Comparison of ENCODE assay signal across 14 mouse cellular contexts in genomic region chr15:51502742-51503270, GRCm38 (mm10).
DNase-seq lines count a peak whose midpoint lies in the region; ATAC-seq lines count a peak whose summit lies in the region.
"Had no signal": no experiment of that assay in that cellular context is flagged by ENCODE, and none has a peak within 500 bp of the region (broad histone marks: within the 10 kb centered on the region; RNA-seq: fewer than 3 reads in every experiment).

No protein-coding gene starts in this region.

- 0 out of 2 replicates have a peak, but pooled peaks cover 4% of the 10 kb centered on the region for H3K4me1 ChIP-seq in intestine, embryonic 15.5 days (replicated peaks)
- H3K4me1 ChIP-seq in intestine, embryonic 16.5 days (ENCODE audit: control insufficient read depth, insufficient read depth, low read length) = 0 out of 2 replicates have a peak, but pooled peaks cover 5% of the 10 kb centered on the region
- H3K4me1 ChIP-seq in embryonic facial prominence, embryonic 13.5 days = peaks cover 22% of the 10 kb centered on the region
- H3K4me1 ChIP-seq in hindbrain, embryonic 14.5 days (replicated peaks; ENCODE audit: control insufficient read depth, insufficient read depth, low read length) = no peaks in the 10 kb centered on the region; the same call in 1 of the 2 replicates
- H3K4me1 ChIP-seq in midbrain, embryonic 16.5 days (ENCODE audit: control insufficient read depth, insufficient read depth, low read length) = peaks cover 6% of the 10 kb centered on the region

- H3K27me3 ChIP-seq in intestine, embryonic 15.5 days (replicated peaks) = no peaks in the 10 kb centered on the region
- H3K27me3 ChIP-seq in intestine, embryonic 16.5 days (replicated peaks; ENCODE audit: control insufficient read depth, insufficient read depth, low read length) = no peaks in the 10 kb centered on the region
- no peaks in the 10 kb centered on the region for H3K27me3 ChIP-seq in embryonic facial prominence, embryonic 13.5 days
- no peaks in the 10 kb centered on the region for H3K27me3 ChIP-seq in hindbrain, embryonic 14.5 days (ENCODE audit: control insufficient read depth, insufficient read depth, low read length)
- H3K27me3 ChIP-seq in midbrain, embryonic 16.5 days (ENCODE audit: control insufficient read depth, insufficient read depth, low read depth, low read length) = no peaks in the 10 kb centered on the region
- H3K27me3 ChIP-seq: CH12.LX had no signal

- no peak overlapping the region for H3K4me3 ChIP-seq in intestine, embryonic 15.5 days (replicated peaks)
- H3K4me3 ChIP-seq in intestine, embryonic 16.5 days (ENCODE audit: low read length) = no peak overlapping the region
- peak overlapping the region; percentile 8; the same call in 1 of the 2 replicates for H3K4me3 ChIP-seq in embryonic facial prominence, embryonic 13.5 days
- no peak overlapping the region for H3K4me3 ChIP-seq in hindbrain, embryonic 14.5 days (replicated peaks; ENCODE audit: low read length)
- H3K4me3 ChIP-seq in midbrain, embryonic 16.5 days (ENCODE audit: low read depth, low read length) = peak overlapping the region; percentile 14

- ATAC-seq in intestine, embryonic 15.5 days = no peak
- no peak for ATAC-seq in intestine, embryonic 16.5 days
- no peak for ATAC-seq in embryonic facial prominence, embryonic 13.5 days (ENCODE audit: insufficient number of reproducible peaks, insufficient read depth, low FRiP score, low TSS enrichment, low read depth)
- ATAC-seq in hindbrain, embryonic 14.5 days (ENCODE audit: low FRiP score) = no peak
- ATAC-seq in midbrain, embryonic 16.5 days = peak; percentile 79
- no peak for ATAC-seq in megakaryocyte progenitor cell, adult 5-6 weeks (replicated peaks; ENCODE audit: poor library complexity)
- ATAC-seq: activated CD4-positive, CD25-positive, alpha-beta regulatory T cell, adult 4 months had no signal

- no peak for DNase-seq in hindbrain, embryonic 14.5 days (ENCODE audit: low spot score)
- DNase-seq in left cerebral cortex, adult 8-10 months (ENCODE audit: low spot score in 2 of 2) = no peak
- no peak for DNase-seq in layer of hippocampus, adult 8-10 months (ENCODE audit: low spot score in 2 of 2)
- DNase-seq: cerebellum, adult 2 months; kidney, adult 2 months; left cerebral cortex, postnatal 4 days; retina, postnatal 1 day had no signal

- no peak overlapping the region for H3K9ac ChIP-seq in intestine, embryonic 15.5 days
- no peak overlapping the region for H3K9ac ChIP-seq in intestine, embryonic 16.5 days (ENCODE audit: low read depth, low read length)
- no peak overlapping the region for H3K9ac ChIP-seq in embryonic facial prominence, embryonic 13.5 days
- no peak overlapping the region for H3K9ac ChIP-seq in hindbrain, embryonic 14.5 days
- 0 out of 2 replicates have a peak overlapping the region, but pooled peaks have one; percentile 5 for H3K9ac ChIP-seq in midbrain, embryonic 16.5 days (ENCODE audit: low read depth, low read length)

- no peaks in the 10 kb centered on the region for H3K9me3 ChIP-seq in intestine, embryonic 15.5 days
- H3K9me3 ChIP-seq in intestine, embryonic 16.5 days (ENCODE audit: control insufficient read depth, low read length) = no peaks in the 10 kb centered on the region
- H3K9me3 ChIP-seq in embryonic facial prominence, embryonic 13.5 days = no peaks in the 10 kb centered on the region
- H3K9me3 ChIP-seq in hindbrain, embryonic 14.5 days (ENCODE audit: control insufficient read depth, low read length) = no peaks in the 10 kb centered on the region
- no peaks in the 10 kb centered on the region for H3K9me3 ChIP-seq in midbrain, embryonic 16.5 days (replicated peaks; ENCODE audit: control insufficient read depth, low read length, poor library complexity, severe bottlenecking)

- no peak overlapping the region for H3K27ac ChIP-seq in intestine, embryonic 15.5 days
- no peak overlapping the region for H3K27ac ChIP-seq in intestine, embryonic 16.5 days (ENCODE audit: low read length)
- H3K27ac ChIP-seq in embryonic facial prominence, embryonic 13.5 days = peak overlapping the region; percentile 82
- no peak overlapping the region for H3K27ac ChIP-seq in hindbrain, embryonic 14.5 days
- peak overlapping the region; percentile 34; the same call in 1 of the 2 replicates for H3K27ac ChIP-seq in midbrain, embryonic 16.5 days (ENCODE audit: low read length)

- no peaks in the 10 kb centered on the region for H3K36me3 ChIP-seq in intestine, embryonic 15.5 days
- no peaks in the 10 kb centered on the region for H3K36me3 ChIP-seq in intestine, embryonic 16.5 days (ENCODE audit: control insufficient read depth, insufficient read depth, low read length)
- no peaks in the 10 kb centered on the region for H3K36me3 ChIP-seq in embryonic facial prominence, embryonic 13.5 days
- H3K36me3 ChIP-seq in hindbrain, embryonic 14.5 days (replicated peaks; ENCODE audit: control insufficient read depth, insufficient read depth) = no peaks in the 10 kb centered on the region
- H3K36me3 ChIP-seq in midbrain, embryonic 16.5 days (ENCODE audit: control insufficient read depth, insufficient read depth, low read length) = no peaks in the 10 kb centered on the region

- 63% methylated on average over 10 of the region's 10 CpGs for WGBS in intestine, embryonic 15.5 days
- WGBS in intestine, embryonic 16.5 days = 53% methylated on average over 10 of the region's 10 CpGs
- 5% methylated on average over 10 of the region's 10 CpGs for WGBS in embryonic facial prominence, embryonic 13.5 days
- WGBS in hindbrain, embryonic 14.5 days = 51% methylated on average over 10 of the region's 10 CpGs
- 19% methylated on average over 10 of the region's 10 CpGs for WGBS in midbrain, embryonic 16.5 days

- peak overlapping the region; percentile 24; the same call in 1 of the 2 replicates for H3K4me2 ChIP-seq in intestine, embryonic 15.5 days (replicated peaks)
- no peak overlapping the region for H3K4me2 ChIP-seq in intestine, embryonic 16.5 days (ENCODE audit: low read depth, low read length)
- H3K4me2 ChIP-seq in embryonic facial prominence, embryonic 13.5 days = peak overlapping the region; percentile 46
- 0 out of 2 replicates have a peak overlapping the region, but pooled peaks have one; percentile 19 for H3K4me2 ChIP-seq in hindbrain, embryonic 14.5 days (replicated peaks)
- peak overlapping the region; percentile 50 for H3K4me2 ChIP-seq in midbrain, embryonic 16.5 days (ENCODE audit: low read length)

Comparison
In these comparisons a context has a peak if more than half of its experiments do, and no peak if none do; other contexts are left out.
1. H3K27ac ChIP-seq: peak in embryonic facial prominence, embryonic 13.5 days (single experiment) and midbrain, embryonic 16.5 days (single experiment); none in intestine, embryonic 15.5 days (single experiment), intestine, embryonic 16.5 days (single experiment) and hindbrain, embryonic 14.5 days (single experiment).
2. H3K4me3 ChIP-seq: peak in embryonic facial prominence, embryonic 13.5 days (single experiment) and midbrain, embryonic 16.5 days (single experiment); none in intestine, embryonic 15.5 days (single experiment), intestine, embryonic 16.5 days (single experiment) and hindbrain, embryonic 14.5 days (single experiment).